In genomic region chr7:45716460-45716857, GRCm38 (mm10) we compare ENCODE assay signal across 9 mouse cellular contexts. TPM values are rescaled to one million over a fixed set of nuclear protein-coding genes. Genes with fewer than 3 reads are reported as not detected.
DNase-seq lines count a peak whose midpoint lies in the region; ATAC-seq and TF ChIP-seq lines count a peak whose summit lies in the region.
"Had no signal": no experiment of that assay in that cellular context is flagged by ENCODE, and none has a peak within 500 bp of the region (broad histone marks: within the 10 kb centered on the region; RNA-seq: fewer than 3 reads in every experiment).

No protein-coding gene starts in this region.

- DNase-seq in forebrain, embryonic 14.5 days (ENCODE audit: low spot score): no peak
- DNase-seq in right cerebral cortex, adult 18-20 months: no peak
- DNase-seq in urinary bladder, postnatal 14 days (ENCODE audit: low spot score): no peak
- no peak for DNase-seq in left cerebral cortex, postnatal 36 days (ENCODE audit: low spot score in 2 of 2)

- peak overlapping the region; percentile 99 for H3K4me3 ChIP-seq in megakaryocyte, embryonic 14.5 days (replicated peaks)
- H3K4me3 ChIP-seq in forebrain, embryonic 14.5 days (ENCODE audit: low read depth, low read length): peak overlapping the region; percentile 96; the same call in 1 of the 2 replicates
- H3K4me3 ChIP-seq in limb, embryonic 12.5 days (replicated peaks): peak overlapping the region; percentile 95
- 0 out of 2 replicates have a peak overlapping the region, but pooled peaks have one; percentile 11 for H3K4me3 ChIP-seq in small intestine, adult 2 months (ENCODE audit: low read depth, low read length)

- H3K9me3 ChIP-seq in megakaryocyte, embryonic 14.5 days: no peaks in the 10 kb centered on the region
- H3K9me3 ChIP-seq in forebrain, embryonic 14.5 days (replicated peaks; ENCODE audit: control insufficient read depth, low read length): no peaks in the 10 kb centered on the region
- no peaks in the 10 kb centered on the region for H3K9me3 ChIP-seq in limb, embryonic 12.5 days

- no peak for ATAC-seq in megakaryocyte, adult 5-6 weeks (ENCODE audit: poor library complexity, severe bottlenecking)
- no peak for ATAC-seq in forebrain, embryonic 14.5 days
- no peak for ATAC-seq in limb, embryonic 12.5 days (ENCODE audit: insufficient number of reproducible peaks, insufficient read depth, low FRiP score, low TSS enrichment, low read depth)

- intact Hi-C loops in left cerebral cortex, postnatal 36 days (cut with DNase I): no loop called here

- H3K27ac ChIP-seq in forebrain, embryonic 14.5 days (ENCODE audit: low read depth, low read length): no peak overlapping the region
- H3K27ac ChIP-seq in limb, embryonic 12.5 days: no peak overlapping the region
- H3K27ac ChIP-seq in small intestine, adult 2 months (ENCODE audit: insufficient read depth, low read depth, low read length): no peak overlapping the region

- no peak overlapping the region for H3K9ac ChIP-seq in forebrain, embryonic 14.5 days (ENCODE audit: low read length)
- no peak overlapping the region for H3K9ac ChIP-seq in limb, embryonic 12.5 days (replicated peaks)

- peaks cover 74% of the 10 kb centered on the region for H3K4me1 ChIP-seq in megakaryocyte, embryonic 14.5 days
- H3K4me1 ChIP-seq in forebrain, embryonic 14.5 days (ENCODE audit: control insufficient read depth, insufficient read depth, low read length): peaks cover 30% of the 10 kb centered on the region
- H3K4me1 ChIP-seq in limb, embryonic 12.5 days (replicated peaks): peaks cover 48% of the 10 kb centered on the region
- H3K4me1 ChIP-seq in small intestine, adult 2 months (ENCODE audit: control insufficient read depth, insufficient read depth, insufficient read length, low read length): peaks cover 29% of the 10 kb centered on the region

- TF ChIP-seq POLR2A in small intestine, adult 2 months (IDR thresholded peaks at IDR 0.05; ENCODE audit: low read depth, low read length): no peak

- no peak for TF ChIP-seq CTCF in small intestine, adult 2 months (IDR thresholded peaks at IDR 0.05; ENCODE audit: extremely low read depth, insufficient read length, insufficient replicate concordance, low read depth, low read length)

- 88% methylated on average over 3 of the region's 3 CpGs for WGBS in forebrain, embryonic 14.5 days
- WGBS in limb, embryonic 12.5 days: 88% methylated on average over 3 of the region's 3 CpGs
- WGBS in small intestine, adult 2 months: 80% methylated on average over 3 of the region's 3 CpGs

- no peaks in the 10 kb centered on the region for H3K27me3 ChIP-seq in megakaryocyte, embryonic 14.5 days (replicated peaks)
- no peaks in the 10 kb centered on the region for H3K27me3 ChIP-seq in forebrain, embryonic 14.5 days (replicated peaks; ENCODE audit: control insufficient read depth, insufficient read depth, low read length)
- H3K27me3 ChIP-seq in limb, embryonic 12.5 days: no peaks in the 10 kb centered on the region
- no peaks in the 10 kb centered on the region for H3K27me3 ChIP-seq in small intestine, adult 2 months (ENCODE audit: control insufficient read depth, insufficient read depth, low read length)

- H3K4me2 ChIP-seq in forebrain, embryonic 14.5 days (ENCODE audit: low read length): peak overlapping the region; percentile 90
- peak overlapping the region; percentile 94 for H3K4me2 ChIP-seq in limb, embryonic 12.5 days

- H3K36me3 ChIP-seq in megakaryocyte, embryonic 14.5 days (replicated peaks; ENCODE audit: low read length): peaks cover 63% of the 10 kb centered on the region
- peaks cover 47% of the 10 kb centered on the region for H3K36me3 ChIP-seq in forebrain, embryonic 14.5 days (ENCODE audit: control insufficient read depth, insufficient read depth, low read length)
- peaks cover 48% of the 10 kb centered on the region for H3K36me3 ChIP-seq in limb, embryonic 12.5 days
- peaks cover 31% of the 10 kb centered on the region for H3K36me3 ChIP-seq in small intestine, adult 2 months (ENCODE audit: control insufficient read depth, insufficient read depth, low read length)

RNA-seq across cellular contexts. Expression of gene Rpl18, which starts 1.2 kb away (rescaled TPM):
- polyA plus RNA-seq in megakaryocyte, embryonic 14.5 days (2012; ENCODE audit: insufficient read depth, low replicate concordance): 10,199 and 14,647 TPM in 2 replicates
- total RNA-seq in megakaryocyte, adult 5-6 weeks (2015): 1,249 and 1,272 TPM in 2 replicates
- total RNA-seq in megakaryocyte, adult 5-6 weeks (2017): 1,058 and 1,261 TPM in 2 replicates
- 727 and 966 TPM in 2 replicates for polyA plus RNA-seq in forebrain, embryonic 14.5 days (2014; fragmentation: Nextera tagmentation; extraction: Ambion mirVana)
- polyA plus RNA-seq in limb, embryonic 12.5 days (2016; fragmentation: Nextera tagmentation; extraction: Ambion mirVana): 990 and 1,038 TPM in 2 replicates
- polyA plus RNA-seq in small intestine, adult 2 months (2012; rRNA removed): 820 and 1,370 TPM in 2 replicates
- 100 to 1,000 TPM; 284 to 337 TPM for total RNA-seq in left cerebral cortex, postnatal 36 days (2021)

RNA-seq across cellular contexts. Expression of gene Sphk2, which starts 1.3 kb away (rescaled TPM):
- polyA plus RNA-seq in megakaryocyte, embryonic 14.5 days (2012; ENCODE audit: insufficient read depth, low replicate concordance): 242 and 413 TPM in 2 replicates
- 14.6 and 21.2 TPM in 2 replicates for total RNA-seq in megakaryocyte, adult 5-6 weeks (2015)
- 13.7 and 15.7 TPM in 2 replicates for total RNA-seq in megakaryocyte, adult 5-6 weeks (2017)
- 16.3 and 19.7 TPM in 2 replicates for polyA plus RNA-seq in forebrain, embryonic 14.5 days (2014; fragmentation: Nextera tagmentation; extraction: Ambion mirVana)
- 32.5 TPM in 2 replicates for polyA plus RNA-seq in limb, embryonic 12.5 days (2016; fragmentation: Nextera tagmentation; extraction: Ambion mirVana)
- polyA plus RNA-seq in small intestine, adult 2 months (2012; rRNA removed): 87.3 and 164 TPM in 2 replicates
- 10 to 100 TPM; 29.9 to 30.0 TPM for total RNA-seq in left cerebral cortex, postnatal 36 days (2021)

RNA-seq across cellular contexts. Expression of gene Fam83e, which starts 4.6 kb away (rescaled TPM):
- not detected in 2 replicates for polyA plus RNA-seq in megakaryocyte, embryonic 14.5 days (2012; ENCODE audit: insufficient read depth, low replicate concordance)
- total RNA-seq in megakaryocyte, adult 5-6 weeks (2015): 0.18 and 0.29 TPM in 2 replicates
- 0.12 and 0.22 TPM in 2 replicates for total RNA-seq in megakaryocyte, adult 5-6 weeks (2017)
- polyA plus RNA-seq in forebrain, embryonic 14.5 days (2014; fragmentation: Nextera tagmentation; extraction: Ambion mirVana): 0.11 and 0.15 TPM in 2 replicates
- polyA plus RNA-seq in limb, embryonic 12.5 days (2016; fragmentation: Nextera tagmentation; extraction: Ambion mirVana): 1.0 and 1.3 TPM in 2 replicates
- polyA plus RNA-seq in small intestine, adult 2 months (2012; rRNA removed): 64.5 and 102 TPM in 2 replicates
- not detected for total RNA-seq in left cerebral cortex, postnatal 36 days (2021)

RNA-seq across cellular contexts. Expression of gene Spaca4, which starts 9.2 kb away (rescaled TPM):
- polyA plus RNA-seq in megakaryocyte, embryonic 14.5 days (2012; ENCODE audit: insufficient read depth, low replicate concordance): not detected in 2 replicates
- total RNA-seq in megakaryocyte, adult 5-6 weeks (2015): not detected in 2 replicates
- total RNA-seq in megakaryocyte, adult 5-6 weeks (2017): not detected in 2 replicates
- polyA plus RNA-seq in forebrain, embryonic 14.5 days (2014; fragmentation: Nextera tagmentation; extraction: Ambion mirVana): not detected in 2 replicates
- not detected in 2 replicates for polyA plus RNA-seq in limb, embryonic 12.5 days (2016; fragmentation: Nextera tagmentation; extraction: Ambion mirVana)
- 0.20 and 0.38 TPM in 2 replicates for polyA plus RNA-seq in small intestine, adult 2 months (2012; rRNA removed)
- not detected for total RNA-seq in left cerebral cortex, postnatal 36 days (2021)
- total RNA-seq: layer of hippocampus, postnatal 14 days had no signal

RNA-seq across cellular contexts. Expression of gene Dbp, which starts 11.6 kb away (rescaled TPM):
- polyA plus RNA-seq in megakaryocyte, embryonic 14.5 days (2012; ENCODE audit: insufficient read depth, low replicate concordance): 23.4 and 41.9 TPM in 2 replicates
- 3.3 and 4.1 TPM in 2 replicates for total RNA-seq in megakaryocyte, adult 5-6 weeks (2015)
- total RNA-seq in megakaryocyte, adult 5-6 weeks (2017): 3.9 and 5.9 TPM in 2 replicates
- polyA plus RNA-seq in forebrain, embryonic 14.5 days (2014; fragmentation: Nextera tagmentation; extraction: Ambion mirVana): 3.6 and 3.7 TPM in 2 replicates
- polyA plus RNA-seq in limb, embryonic 12.5 days (2016; fragmentation: Nextera tagmentation; extraction: Ambion mirVana): 6.4 and 8.5 TPM in 2 replicates
- 8.9 and 13.1 TPM in 2 replicates for polyA plus RNA-seq in small intestine, adult 2 months (2012; rRNA removed)
- total RNA-seq in left cerebral cortex, postnatal 36 days (2021): 100 to 1,000 TPM; 128 to 138 TPM

Comparison
In these comparisons a context has a peak if more than half of its experiments do, and no peak if none do; other contexts are left out.
1. H3K4me3 ChIP-seq: peak in every context shown above with its lines; median percentile 99 in megakaryocyte, embryonic 14.5 days; 96 in forebrain, embryonic 14.5 days; 95 in limb, embryonic 12.5 days; 11 in small intestine, adult 2 months.
2. RNA of gene Fam83e, which starts 4.6 kb away (polyA plus RNA-seq): 64.5 to 102 TPM in small intestine, adult 2 months; 1.0 to 1.3 TPM in limb, embryonic 12.5 days, 0.11 to 0.15 TPM in forebrain, embryonic 14.5 days and not detected in megakaryocyte, embryonic 14.5 days; every median in the first group is over 10 times any median in the second.